Mouse (Mus musculus) right cerebral cortex, adult 18-20 months (tissue): ENCODE results near the gene Obp1b.
"Not testable (repeated sequence)": the region's sequence is repeated elsewhere in the genome, so short reads cannot be mapped to it uniquely, and the experiment has no call there.

Experiments used
- DNase-seq: peaks from one replicate; pipeline ENCODE4 v3.0.0; 2022; ENCODE audit warnings: mixed read lengths

The Obp1b gene

GRCm38 (mm10) chrX:78186477-78186876 lies at the start of gene Obp1b:
Gene Obp1b, plus strand, starts transcription at chrX:78186777.
- not testable (repeated sequence) for DNase-seq

GRCm38 (mm10) chrX:78202220-78202619 lies 15.6 kb downstream of the Obp1b start:
- not testable (repeated sequence) for DNase-seq

GRCm38 (mm10) chrX:78202829-78203228 lies 16.3 kb downstream of the Obp1b start:
- no peak for DNase-seq
